Mouse (Mus musculus): ENCODE results near the gene Lyzl4.
"Not testable (repeated sequence)": the region's sequence is repeated elsewhere in the genome, so short reads cannot be mapped to it uniquely, and the experiment has no call there.

Lyzl4 gene

GRCm38 (mm10) chr9:121602381-121602780 is 39.5 kb downstream of the Lyzl4 start:
- no peak for DNase-seq (ENCODE audit: low read depth in 1 of 2, low spot score in 2 of 2)

GRCm38 (mm10) chr9:121600861-121601427 is 41.0 kb downstream of the Lyzl4 start:
- no peak for DNase-seq (ENCODE audit: low read depth in 1 of 2, low spot score in 2 of 2)

GRCm38 (mm10) chr9:121600201-121600860 is 41.6 kb downstream of the Lyzl4 start:
- DNase-seq (ENCODE audit: low read depth in 1 of 2, low spot score in 2 of 2), result no peak

- no peak for DNase-seq (ENCODE audit: low read depth in 1 of 2, low spot score in 2 of 2)
Measured at GRCm38 (mm10) chr9:121599551-121599950, 42.3 kb downstream of the Lyzl4 start.

GRCm38 (mm10) chr9:121598106-121598505 is 43.8 kb downstream of the Lyzl4 start:
- DNase-seq (ENCODE audit: low read depth in 1 of 2, low spot score in 2 of 2), result no peak

GRCm38 (mm10) chr9:121594771-121595170 is 47.1 kb downstream of the Lyzl4 start:
- DNase-seq (ENCODE audit: low read depth in 1 of 2, low spot score in 2 of 2), result no peak

- not testable (repeated sequence) for DNase-seq (ENCODE audit: low read depth in 1 of 2, low spot score in 2 of 2)
Measured at GRCm38 (mm10) chr9:121593768-121594167, 48.1 kb downstream of the Lyzl4 start.

- DNase-seq (ENCODE audit: low read depth in 1 of 2, low spot score in 2 of 2), result no peak
Measured at GRCm38 (mm10) chr9:121592948-121593550, 48.8 kb downstream of the Lyzl4 start.

- no peak for DNase-seq (ENCODE audit: low read depth in 1 of 2, low spot score in 2 of 2)
Measured at GRCm38 (mm10) chr9:121589533-121589932, 52.4 kb downstream of the Lyzl4 start.

- no peak for DNase-seq (ENCODE audit: low read depth in 1 of 2, low spot score in 2 of 2)
Measured at GRCm38 (mm10) chr9:121574380-121574779, 67.5 kb downstream of the Lyzl4 start.

GRCm38 (mm10) chr9:121568451-121568850 is 73.4 kb downstream of the Lyzl4 start:
- DNase-seq (ENCODE audit: low read depth in 1 of 2, low spot score in 2 of 2), result no peak

GRCm38 (mm10) chr9:121566387-121566786 is 75.5 kb downstream of the Lyzl4 start:
- no peak for DNase-seq (ENCODE audit: low read depth in 1 of 2, low spot score in 2 of 2)

GRCm38 (mm10) chr9:121563276-121563675 is 78.6 kb downstream of the Lyzl4 start:
- no peak for DNase-seq (ENCODE audit: low read depth in 1 of 2, low spot score in 2 of 2)

GRCm38 (mm10) chr9:121560515-121560914 is 81.4 kb downstream of the Lyzl4 start:
- DNase-seq (ENCODE audit: low read depth in 1 of 2, low spot score in 2 of 2), result no peak

- DNase-seq (ENCODE audit: low read depth in 1 of 2, low spot score in 2 of 2), result no peak
Measured at GRCm38 (mm10) chr9:121558167-121558566, 83.7 kb downstream of the Lyzl4 start.

- DNase-seq (ENCODE audit: low read depth in 1 of 2, low spot score in 2 of 2), result no peak
Measured at GRCm38 (mm10) chr9:121556913-121557312, 85.0 kb downstream of the Lyzl4 start.

GRCm38 (mm10) chr9:121555395-121556000 is 86.4 kb downstream of the Lyzl4 start:
- DNase-seq (ENCODE audit: low read depth in 1 of 2, low spot score in 2 of 2), result no peak

- no peak for DNase-seq (ENCODE audit: low read depth in 1 of 2, low spot score in 2 of 2)
Measured at GRCm38 (mm10) chr9:121553643-121554042, 88.3 kb downstream of the Lyzl4 start.

GRCm38 (mm10) chr9:121550327-121550771 is 91.5 kb downstream of the Lyzl4 start:
- DNase-seq (ENCODE audit: low read depth in 1 of 2, low spot score in 2 of 2), result no peak

- DNase-seq (ENCODE audit: low read depth in 1 of 2, low spot score in 2 of 2), result no peak
Measured at GRCm38 (mm10) chr9:121549444-121549843, 92.5 kb downstream of the Lyzl4 start.

GRCm38 (mm10) chr9:121549010-121549409 is 92.9 kb downstream of the Lyzl4 start:
- DNase-seq (ENCODE audit: low read depth in 1 of 2, low spot score in 2 of 2), result no peak

- DNase-seq (ENCODE audit: low read depth in 1 of 2, low spot score in 2 of 2), result no peak
Measured at GRCm38 (mm10) chr9:121547431-121547830, 94.5 kb downstream of the Lyzl4 start.

Measured in monocyte, adult 2 months (primary cell).